Mouse (Mus musculus): Measurements from ENCODE around the gene Map4k4. TPM values are rescaled to one million over a fixed set of nuclear protein-coding genes. Genes with fewer than 3 reads are reported as not detected.

Map4k4 gene
- polyA plus RNA-seq, 1 experiment = 166 TPM

DNA sequence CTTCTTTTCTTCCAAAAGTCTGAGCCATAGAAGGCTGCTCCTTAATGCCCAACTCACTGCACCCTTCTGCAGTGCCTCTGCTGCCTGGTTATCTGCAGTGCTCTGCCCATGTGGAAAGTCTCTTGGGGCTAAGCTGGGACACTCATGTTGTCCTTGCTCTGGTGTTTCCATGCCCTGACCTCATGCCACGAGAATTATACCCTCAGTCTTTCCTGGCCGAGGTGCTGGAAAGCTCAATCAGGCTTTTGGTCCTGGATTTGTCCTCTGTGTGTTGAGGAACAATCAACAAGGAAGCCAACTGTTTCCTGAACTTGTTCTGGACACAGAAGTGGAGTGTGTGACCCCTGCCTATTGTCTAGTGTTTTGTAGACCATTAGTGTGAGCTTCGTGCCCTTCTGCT lies 81.3 kb downstream of the Map4k4 start:
- 63% methylated on average over 3 of the region's 3 CpGs for WGBS
- no peak for TF ChIP-seq CTCF (IDR thresholded peaks at IDR 0.05; ENCODE audit: borderline replicate concordance, insufficient read depth, low read depth, low read length)
- TF ChIP-seq POLR2A (IDR thresholded peaks at IDR 0.05; ENCODE audit: borderline replicate concordance, insufficient read depth, low read length) = no peak
- Histone ChIP-seq H3K27me3 (ENCODE audit: control insufficient read depth, insufficient read depth, low read length) (no peaks in the 10 kb centered on the region), H3K27ac (ENCODE audit: insufficient read depth, low read length) (no peak overlapping the region), H3K4me3 (replicated peaks; ENCODE audit: insufficient read depth, low read depth, low read length) (no peak overlapping the region), H3K4me1 (ENCODE audit: control insufficient read depth, insufficient read depth, low read length) (peaks cover 9% of the 10 kb centered on the region)
- DNase-seq = no peak

DNA sequence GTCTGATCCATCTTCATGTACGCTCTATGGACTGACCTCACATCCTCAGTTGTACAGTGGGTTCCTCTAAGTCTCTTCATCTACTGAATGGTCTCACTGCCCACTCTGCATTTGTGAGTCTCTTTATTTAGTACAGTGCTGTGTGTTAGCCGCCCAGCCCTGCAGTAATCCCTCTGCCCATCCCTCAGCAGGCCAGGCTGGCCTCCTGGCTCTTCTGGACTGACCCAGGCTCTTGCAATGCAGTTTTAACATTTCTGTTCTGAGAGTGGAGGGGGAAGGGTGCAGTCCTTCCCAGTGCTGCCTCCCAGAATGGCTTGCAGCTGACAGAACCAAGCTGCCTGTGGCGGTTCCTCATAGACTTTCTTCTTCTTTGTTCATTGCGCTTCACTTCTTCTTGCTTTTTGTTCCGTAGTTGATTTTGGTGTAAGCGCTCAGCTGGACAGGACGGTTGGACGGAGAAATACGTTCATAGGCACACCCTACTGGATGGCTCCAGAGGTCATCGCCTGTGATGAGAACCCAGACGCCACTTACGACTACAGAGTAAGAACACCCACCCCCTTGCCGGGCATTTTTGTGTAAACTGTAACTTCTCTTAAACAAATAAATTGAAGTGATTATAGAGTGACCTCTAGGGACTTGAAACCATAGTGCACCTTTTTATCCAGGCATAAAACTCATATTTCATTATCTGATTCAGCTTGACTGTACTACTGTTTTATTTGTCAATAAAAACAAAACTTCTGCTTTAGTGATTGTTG lies 82.2 kb downstream of the Map4k4 start:
- no peak for DNase-seq

DNA sequence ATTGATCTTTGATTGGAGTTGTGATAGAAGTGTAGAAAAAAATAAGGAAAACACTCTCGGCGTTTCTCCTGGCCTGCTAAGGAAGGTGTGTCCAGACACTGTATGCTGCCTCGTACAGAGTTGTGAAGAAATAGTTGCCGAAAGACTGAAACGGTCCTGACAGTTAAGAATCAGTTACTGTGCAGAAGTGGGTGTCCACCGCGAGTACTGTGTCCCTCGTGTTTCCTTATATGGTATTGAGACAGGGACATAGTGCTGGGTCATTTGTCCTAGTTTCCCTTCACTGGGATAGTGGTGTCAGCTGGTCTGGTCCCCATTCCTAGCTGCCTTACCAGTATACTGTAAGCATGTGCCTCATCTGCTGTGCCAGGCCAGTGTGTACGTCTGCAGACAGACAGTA lies 83.6 kb downstream of the Map4k4 start:
- 80% methylated on average over 9 of the region's 9 CpGs for whole genome bisulfite sequencing
- no peak for DNase-seq
- H3K27me3 ChIP-seq (ENCODE audit: control insufficient read depth, insufficient read depth, low read length) = no peaks in the 10 kb centered on the region
- peaks cover 9% of the 10 kb centered on the region for H3K4me1 ChIP-seq (ENCODE audit: control insufficient read depth, insufficient read depth, low read length)
- no peak overlapping the region for H3K4me3 ChIP-seq (replicated peaks; ENCODE audit: insufficient read depth, low read depth, low read length)
- TF ChIP-seq CTCF (IDR thresholded peaks at IDR 0.05; ENCODE audit: borderline replicate concordance, insufficient read depth, low read depth, low read length) (no peak), POLR2A (IDR thresholded peaks at IDR 0.05; ENCODE audit: borderline replicate concordance, insufficient read depth, low read length) (no peak)
- no peak overlapping the region for H3K27ac ChIP-seq (ENCODE audit: insufficient read depth, low read length)

More for the DNA sequence above, 82.2 kb downstream of the Map4k4 start:
- 0 out of 2 replicates have a peak overlapping the region, but pooled peaks have one; percentile 54 for H3K27ac ChIP-seq (ENCODE audit: insufficient read depth, low read length)
- no peak overlapping the region for H3K4me3 ChIP-seq (replicated peaks; ENCODE audit: insufficient read depth, low read depth, low read length)
- H3K27me3 ChIP-seq (ENCODE audit: control insufficient read depth, insufficient read depth, low read length) = no peaks in the 10 kb centered on the region
- TF ChIP-seq CTCF (IDR thresholded peaks at IDR 0.05; ENCODE audit: borderline replicate concordance, insufficient read depth, low read depth, low read length) = peak; percentile 31; the same call in 1 of the 2 replicates
- TF ChIP-seq POLR2A (IDR thresholded peaks at IDR 0.05; ENCODE audit: borderline replicate concordance, insufficient read depth, low read length) = no peak
- peaks cover 9% of the 10 kb centered on the region for H3K4me1 ChIP-seq (ENCODE audit: control insufficient read depth, insufficient read depth, low read length)
- WGBS = 58% methylated on average over 13 of the region's 13 CpGs

DNA sequence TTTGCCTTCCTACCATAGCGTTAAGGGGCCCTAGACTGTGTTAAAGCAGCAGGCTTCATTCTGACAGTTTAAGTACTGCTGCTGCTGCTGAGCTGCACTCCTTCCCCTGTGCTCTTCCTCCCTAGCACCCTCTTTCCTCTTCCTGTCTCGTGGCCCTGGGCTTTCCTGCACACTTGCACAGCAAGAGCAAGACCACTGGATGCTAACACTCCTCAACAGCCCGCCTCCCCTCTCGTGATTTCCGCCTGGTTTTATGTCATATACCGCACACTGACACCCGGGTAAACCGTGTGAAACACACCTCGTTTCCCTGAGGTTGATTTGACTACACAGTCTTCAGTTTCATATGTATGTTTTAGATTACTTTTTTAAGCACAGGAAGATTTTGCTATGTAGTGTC lies 86.1 kb downstream of the Map4k4 start:
- TF ChIP-seq POLR2A (IDR thresholded peaks at IDR 0.05; ENCODE audit: borderline replicate concordance, insufficient read depth, low read length) = no peak
- no peak for TF ChIP-seq CTCF (IDR thresholded peaks at IDR 0.05; ENCODE audit: borderline replicate concordance, insufficient read depth, low read depth, low read length)
- peaks cover 5% of the 10 kb centered on the region for H3K4me1 ChIP-seq (ENCODE audit: control insufficient read depth, insufficient read depth, low read length)
- H3K4me3 ChIP-seq (replicated peaks; ENCODE audit: insufficient read depth, low read depth, low read length) = no peak overlapping the region
- H3K27ac ChIP-seq (ENCODE audit: insufficient read depth, low read length) = no peak overlapping the region
- no peak for DNase-seq
- 88% methylated on average over 9 of the region's 9 CpGs for WGBS
- no peaks in the 10 kb centered on the region for H3K27me3 ChIP-seq (ENCODE audit: control insufficient read depth, insufficient read depth, low read length)

DNA sequence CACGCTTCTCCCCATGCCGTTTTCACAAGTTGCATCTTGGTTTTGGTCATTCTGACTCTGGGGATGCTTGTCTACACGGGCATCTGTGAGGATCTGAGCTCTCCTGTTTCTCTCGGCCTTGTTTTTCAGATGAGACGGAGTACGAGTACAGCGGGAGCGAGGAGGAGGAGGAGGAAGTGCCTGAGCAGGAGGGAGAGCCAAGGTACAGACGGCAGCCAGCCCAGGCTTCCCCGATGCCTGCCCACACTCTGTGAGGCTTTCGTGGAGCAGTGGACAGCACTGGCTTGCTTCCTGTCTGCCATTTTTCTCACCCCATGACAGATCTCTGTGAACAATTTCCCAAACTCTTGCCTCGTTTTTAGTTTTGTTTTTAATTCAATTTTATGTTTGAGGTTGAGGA lies 88.1 kb downstream of the Map4k4 start:
- TF ChIP-seq CTCF (IDR thresholded peaks at IDR 0.05; ENCODE audit: borderline replicate concordance, insufficient read depth, low read depth, low read length) (no peak), POLR2A (IDR thresholded peaks at IDR 0.05; ENCODE audit: borderline replicate concordance, insufficient read depth, low read length) (no peak)
- H3K4me1 ChIP-seq (ENCODE audit: control insufficient read depth, insufficient read depth, low read length) = no peaks in the 10 kb centered on the region; the same call in 1 of the 2 replicates
- H3K27ac ChIP-seq (ENCODE audit: insufficient read depth, low read length) = no peak overlapping the region
- 32% methylated on average over 12 of the region's 12 CpGs for WGBS
- H3K4me3 ChIP-seq (replicated peaks; ENCODE audit: insufficient read depth, low read depth, low read length) = no peak overlapping the region
- no peak for DNase-seq
- H3K27me3 ChIP-seq (ENCODE audit: control insufficient read depth, insufficient read depth, low read length) = no peaks in the 10 kb centered on the region

DNA sequence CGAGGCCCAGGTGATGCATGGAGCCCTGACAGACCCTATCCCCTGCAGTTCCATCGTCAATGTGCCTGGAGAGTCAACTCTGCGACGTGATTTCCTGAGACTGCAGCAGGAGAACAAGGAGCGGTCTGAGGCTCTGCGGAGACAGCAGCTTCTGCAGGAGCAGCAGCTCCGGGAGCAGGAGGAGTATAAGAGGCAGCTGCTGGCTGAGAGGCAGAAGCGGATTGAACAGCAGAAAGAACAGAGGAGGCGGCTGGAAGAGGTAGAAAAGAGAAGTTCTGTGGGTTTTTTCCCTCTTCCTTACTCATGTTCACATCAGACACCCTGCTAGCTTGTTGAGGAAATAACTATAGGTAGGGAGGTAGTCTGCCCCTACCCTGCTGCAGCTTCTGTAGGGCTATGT lies 89.3 kb downstream of the Map4k4 start:
- Histone ChIP-seq H3K4me1 (ENCODE audit: control insufficient read depth, insufficient read depth, low read length) (no peaks in the 10 kb centered on the region; the same call in 1 of the 2 replicates), H3K4me3 (replicated peaks; ENCODE audit: insufficient read depth, low read depth, low read length) (no peak overlapping the region), H3K27ac (ENCODE audit: insufficient read depth, low read length) (no peak overlapping the region), H3K27me3 (ENCODE audit: control insufficient read depth, insufficient read depth, low read length) (no peaks in the 10 kb centered on the region)
- no peak for DNase-seq
- TF ChIP-seq CTCF (IDR thresholded peaks at IDR 0.05; ENCODE audit: borderline replicate concordance, insufficient read depth, low read depth, low read length) (no peak), POLR2A (IDR thresholded peaks at IDR 0.05; ENCODE audit: borderline replicate concordance, insufficient read depth, low read length) (no peak)
- 86% methylated on average over 9 of the region's 9 CpGs for WGBS

DNA sequence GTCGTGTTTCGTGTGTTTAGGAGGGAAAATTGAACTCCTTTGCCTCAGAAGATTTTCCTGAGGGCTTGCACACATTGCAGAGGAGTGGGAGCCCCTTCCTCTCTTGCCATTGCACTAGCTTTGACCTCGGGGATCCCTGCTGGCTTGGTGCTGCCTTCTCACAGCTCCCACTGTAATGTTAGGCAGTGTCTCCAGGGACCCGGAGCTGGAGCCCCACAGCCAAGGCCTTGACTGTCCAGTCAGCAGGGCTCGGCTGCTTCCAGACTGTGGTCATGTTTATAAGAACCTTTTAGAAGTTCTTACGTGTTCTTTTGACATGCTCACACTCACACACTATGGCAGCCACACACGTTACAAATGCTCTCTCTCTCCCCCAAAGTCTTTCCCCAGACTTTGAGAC lies 93.2 kb downstream of the Map4k4 start:
- no peaks in the 10 kb centered on the region for H3K27me3 ChIP-seq (ENCODE audit: control insufficient read depth, insufficient read depth, low read length)
- 75% methylated on average over 7 of the region's 7 CpGs for WGBS
- H3K4me1 ChIP-seq (ENCODE audit: control insufficient read depth, insufficient read depth, low read length) = no peaks in the 10 kb centered on the region; the same call in none of the 2 replicates
- DNase-seq = no peak
- H3K4me3 ChIP-seq (replicated peaks; ENCODE audit: insufficient read depth, low read depth, low read length) = no peak overlapping the region
- H3K27ac ChIP-seq (ENCODE audit: insufficient read depth, low read length) = no peak overlapping the region
- no peak for TF ChIP-seq POLR2A (IDR thresholded peaks at IDR 0.05; ENCODE audit: borderline replicate concordance, insufficient read depth, low read length)
- TF ChIP-seq CTCF (IDR thresholded peaks at IDR 0.05; ENCODE audit: borderline replicate concordance, insufficient read depth, low read depth, low read length) = no peak

DNA sequence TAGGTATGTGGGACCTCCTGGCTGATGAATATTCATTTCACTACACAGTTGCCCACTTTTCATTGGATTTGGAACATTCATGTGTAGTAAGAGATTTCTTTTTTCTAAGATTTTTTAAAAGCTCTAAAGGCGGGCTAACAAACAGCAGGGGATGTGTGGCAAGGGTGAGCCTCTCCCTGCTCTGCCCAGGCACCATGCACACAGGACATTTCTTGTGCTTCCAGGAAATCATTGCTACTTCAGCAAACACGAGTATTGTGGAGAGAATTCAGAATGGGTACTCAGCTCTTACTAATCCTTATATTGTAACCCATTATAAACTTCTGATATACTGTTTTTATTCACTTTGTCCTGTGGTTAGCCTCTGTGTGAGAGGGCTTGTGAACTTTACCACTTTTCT lies 94.9 kb downstream of the Map4k4 start:
- no peaks in the 10 kb centered on the region for H3K27me3 ChIP-seq (ENCODE audit: control insufficient read depth, insufficient read depth, low read length)
- H3K4me1 ChIP-seq (ENCODE audit: control insufficient read depth, insufficient read depth, low read length) = no peaks in the 10 kb centered on the region; the same call in none of the 2 replicates
- no peak overlapping the region for H3K27ac ChIP-seq (ENCODE audit: insufficient read depth, low read length)
- WGBS = 72% methylated on average over 2 of the region's 2 CpGs
- TF ChIP-seq POLR2A (IDR thresholded peaks at IDR 0.05; ENCODE audit: borderline replicate concordance, insufficient read depth, low read length) (no peak), CTCF (IDR thresholded peaks at IDR 0.05; ENCODE audit: borderline replicate concordance, insufficient read depth, low read depth, low read length) (no peak)
- no peak for DNase-seq
- H3K4me3 ChIP-seq (replicated peaks; ENCODE audit: insufficient read depth, low read depth, low read length) = no peak overlapping the region
